Mouse (Mus musculus): ENCODE results near the gene Cnnm1. TPM values are rescaled to one million over a fixed set of nuclear protein-coding genes. Genes with fewer than 3 reads are reported as not detected.
"Not testable (repeated sequence)": the region's sequence is repeated elsewhere in the genome, so short reads cannot be mapped to it uniquely, and the experiment has no call there.

Cnnm1 gene
- polyA plus RNA-seq, 1 experiment from 2014 or later: 0.08 TPM

DNA sequence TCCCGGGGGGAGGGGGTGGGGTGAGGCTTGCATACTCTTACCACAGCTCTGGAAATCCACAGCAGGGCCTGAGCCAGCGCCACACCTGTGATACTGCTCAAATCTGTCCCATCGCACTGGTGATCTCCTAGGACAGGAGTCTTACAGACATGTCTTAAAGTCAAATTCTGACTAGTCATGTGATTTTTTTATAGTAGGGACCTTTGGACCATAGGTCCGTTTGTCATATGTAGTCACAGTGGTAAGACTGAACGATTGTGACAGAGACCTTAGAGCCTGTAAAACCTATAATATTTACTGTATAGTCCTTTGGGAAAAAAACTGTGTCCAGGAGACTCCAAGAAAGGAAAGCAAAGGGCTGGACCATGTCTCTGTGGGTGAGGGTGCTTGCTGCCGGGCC lies 53.6 kb downstream of the Cnnm1 start:
- Histone ChIP-seq H3K27me3 (ENCODE audit: control insufficient read depth, insufficient read depth, low read length) (no peaks in the 10 kb centered on the region), H3K9me3 (replicated peaks; ENCODE audit: control insufficient read depth, low read length) (peaks cover 3% of the 10 kb centered on the region; the same call in 1 of the 2 replicates), H3K36me3 (ENCODE audit: control insufficient read depth, insufficient read depth) (peaks cover 4% of the 10 kb centered on the region), H3K4me1 (ENCODE audit: control insufficient read depth, insufficient read depth, low read length) (peaks cover 4% of the 10 kb centered on the region; the same call in 1 of the 2 replicates), H3K27ac (ENCODE audit: low read length) (no peak overlapping the region), H3K4me3 (ENCODE audit: low read length) (no peak overlapping the region), H3K4me2 (ENCODE audit: low read depth, low read length) (no peak overlapping the region), H3K9ac (ENCODE audit: low read length) (no peak overlapping the region)
- no peak for ATAC-seq (replicated peaks; ENCODE audit: extremely low read depth, insufficient read depth, low FRiP score)
- WGBS: 81% methylated on average over 6 of the region's 6 CpGs

DNA sequence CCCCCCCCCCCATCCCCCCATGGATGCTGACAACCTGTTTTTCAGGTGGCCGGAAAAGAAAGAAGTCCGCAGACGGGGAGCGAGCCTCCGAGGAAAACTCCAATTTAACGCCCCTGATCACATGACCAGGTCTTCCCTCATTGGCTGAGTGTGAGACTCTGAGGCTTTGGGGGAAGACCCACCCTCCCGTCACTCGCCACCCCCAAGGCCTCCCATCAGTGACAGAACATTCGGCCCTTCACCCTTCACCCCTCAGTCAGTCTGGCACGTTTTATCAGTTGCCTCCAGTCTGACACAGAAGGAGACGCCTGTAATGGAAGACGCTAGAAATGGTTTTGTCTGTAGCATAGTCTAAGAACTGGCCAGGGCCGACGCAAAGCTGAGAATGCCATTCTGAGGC lies 54.7 kb downstream of the Cnnm1 start:
- no peak for ATAC-seq (replicated peaks; ENCODE audit: extremely low read depth, insufficient read depth, low FRiP score)
- peaks cover 3% of the 10 kb centered on the region; the same call in 1 of the 2 replicates for H3K9me3 ChIP-seq (replicated peaks; ENCODE audit: control insufficient read depth, low read length)
- H3K27me3 ChIP-seq (ENCODE audit: control insufficient read depth, insufficient read depth, low read length): no peaks in the 10 kb centered on the region
- peak overlapping the region; percentile 64 for H3K4me2 ChIP-seq (ENCODE audit: low read depth, low read length)
- no peak overlapping the region for H3K27ac ChIP-seq (ENCODE audit: low read length)
- H3K4me3 ChIP-seq (ENCODE audit: low read length): peak overlapping the region; percentile 40
- H3K9ac ChIP-seq (ENCODE audit: low read length): no peak overlapping the region
- peaks cover 12% of the 10 kb centered on the region for H3K36me3 ChIP-seq (ENCODE audit: control insufficient read depth, insufficient read depth)
- H3K4me1 ChIP-seq (ENCODE audit: control insufficient read depth, insufficient read depth, low read length): peaks cover 4% of the 10 kb centered on the region; the same call in 1 of the 2 replicates
- WGBS: 8% methylated on average over 14 of the region's 14 CpGs

DNA sequence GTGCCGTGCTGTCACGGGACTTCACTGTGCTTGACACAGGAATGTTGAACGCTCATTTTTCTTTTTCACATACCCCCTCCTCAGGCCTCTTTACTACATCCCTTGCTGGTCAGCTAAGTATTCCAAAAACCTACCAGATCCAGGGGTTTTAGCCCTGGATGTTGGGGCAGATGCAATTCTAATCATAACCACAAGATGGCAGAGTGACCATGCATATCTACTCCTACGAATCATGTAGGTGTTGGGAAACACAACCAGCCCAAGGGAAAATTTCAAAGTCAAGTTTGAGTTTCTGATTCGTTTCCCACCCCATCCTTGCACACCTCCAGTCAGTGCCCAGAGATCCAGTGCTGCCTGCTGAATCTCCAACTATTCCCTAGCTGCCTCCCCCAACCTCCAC lies 55.6 kb downstream of the Cnnm1 start:
- Histone ChIP-seq H3K36me3 (ENCODE audit: control insufficient read depth, insufficient read depth) (peaks cover 19% of the 10 kb centered on the region), H3K27ac (ENCODE audit: low read length) (no peak overlapping the region), H3K4me2 (ENCODE audit: low read depth, low read length) (no peak overlapping the region), H3K27me3 (ENCODE audit: control insufficient read depth, insufficient read depth, low read length) (no peaks in the 10 kb centered on the region), H3K9me3 (replicated peaks; ENCODE audit: control insufficient read depth, low read length) (peaks cover 3% of the 10 kb centered on the region; the same call in 1 of the 2 replicates), H3K9ac (ENCODE audit: low read length) (no peak overlapping the region), H3K4me3 (ENCODE audit: low read length) (no peak overlapping the region), H3K4me1 (ENCODE audit: control insufficient read depth, insufficient read depth, low read length) (peaks cover 4% of the 10 kb centered on the region; the same call in 1 of the 2 replicates)
- no peak for ATAC-seq (replicated peaks; ENCODE audit: extremely low read depth, insufficient read depth, low FRiP score)
- whole genome bisulfite sequencing: 17% methylated on average over 5 of the region's 5 CpGs

DNA sequence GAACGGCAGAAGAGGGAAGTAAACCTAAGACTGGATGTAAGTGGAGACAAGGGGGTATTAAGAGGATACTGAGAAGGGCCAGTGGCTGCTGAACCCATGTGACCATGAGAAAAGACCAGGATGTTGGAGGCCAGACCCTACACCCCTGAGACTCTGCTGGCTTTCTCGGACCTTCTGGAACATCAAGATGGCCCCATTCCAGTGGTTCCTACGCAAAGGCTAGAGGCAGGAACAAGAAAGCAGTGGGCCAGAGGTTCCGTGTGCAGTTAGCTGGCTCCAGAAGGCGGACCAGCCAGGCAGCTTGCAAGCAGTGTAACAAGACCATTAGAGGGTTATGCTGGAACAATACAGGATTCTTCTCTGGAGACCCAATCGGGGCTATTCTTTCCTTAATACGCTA lies 57.2 kb downstream of the Cnnm1 start:
- Histone ChIP-seq H3K9me3 (replicated peaks; ENCODE audit: control insufficient read depth, low read length) (peaks cover 3% of the 10 kb centered on the region; the same call in 1 of the 2 replicates), H3K9ac (ENCODE audit: low read length) (no peak overlapping the region), H3K27ac (ENCODE audit: low read length) (no peak overlapping the region), H3K4me1 (ENCODE audit: control insufficient read depth, insufficient read depth, low read length) (peaks cover 4% of the 10 kb centered on the region; the same call in 1 of the 2 replicates), H3K4me2 (ENCODE audit: low read depth, low read length) (no peak overlapping the region), H3K4me3 (ENCODE audit: low read length) (no peak overlapping the region), H3K27me3 (ENCODE audit: control insufficient read depth, insufficient read depth, low read length) (no peaks in the 10 kb centered on the region), H3K36me3 (ENCODE audit: control insufficient read depth, insufficient read depth) (peaks cover 24% of the 10 kb centered on the region)
- no peak for ATAC-seq (replicated peaks; ENCODE audit: extremely low read depth, insufficient read depth, low FRiP score)
- 82% methylated on average over 7 of the region's 7 CpGs for WGBS

- no peak overlapping the region for H3K4me3 ChIP-seq (ENCODE audit: low read length)
- no peaks in the 10 kb centered on the region for H3K27me3 ChIP-seq (ENCODE audit: control insufficient read depth, insufficient read depth, low read length)
- ATAC-seq (replicated peaks; ENCODE audit: extremely low read depth, insufficient read depth, low FRiP score): no peak
- no peak overlapping the region for H3K27ac ChIP-seq (ENCODE audit: low read length)
- WGBS: 80% methylated on average over 7 of the region's 7 CpGs
- peaks cover 31% of the 10 kb centered on the region for H3K36me3 ChIP-seq (ENCODE audit: control insufficient read depth, insufficient read depth)
- no peak overlapping the region for H3K4me2 ChIP-seq (ENCODE audit: low read depth, low read length)
- H3K4me1 ChIP-seq (ENCODE audit: control insufficient read depth, insufficient read depth, low read length): peaks cover 4% of the 10 kb centered on the region; the same call in 1 of the 2 replicates
- peaks cover 3% of the 10 kb centered on the region; the same call in 1 of the 2 replicates for H3K9me3 ChIP-seq (replicated peaks; ENCODE audit: control insufficient read depth, low read length)
- H3K9ac ChIP-seq (ENCODE audit: low read length): no peak overlapping the region
These were observed 58.6 kb downstream of the Cnnm1 start for GRCm38 (mm10) chr19:43498874-43499273.

DNA sequence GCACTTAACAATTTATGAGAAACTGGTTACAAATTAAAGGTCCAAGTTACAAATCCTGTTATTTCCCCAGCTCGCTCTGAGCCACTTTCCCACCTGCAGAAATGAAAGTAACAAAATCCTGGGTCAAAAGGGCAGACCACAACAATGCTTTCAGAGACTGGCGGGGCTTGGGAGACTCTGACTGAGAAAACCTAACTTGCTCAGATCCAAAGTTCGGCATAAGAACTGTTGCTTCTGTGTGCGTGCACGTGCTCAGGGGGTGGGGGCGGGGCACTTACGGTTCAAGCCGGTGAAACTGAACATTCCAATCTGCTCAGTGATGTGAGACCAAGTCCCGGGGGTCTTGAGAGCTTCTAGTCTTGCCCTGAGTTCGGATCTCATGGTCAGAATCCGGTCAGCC lies 62.4 kb downstream of the Cnnm1 start:
- WGBS: 87% methylated on average over 11 of the region's 11 CpGs
- peaks cover 3% of the 10 kb centered on the region; the same call in 1 of the 2 replicates for H3K9me3 ChIP-seq (replicated peaks; ENCODE audit: control insufficient read depth, low read length)
- H3K27ac ChIP-seq (ENCODE audit: low read length): no peak overlapping the region
- peaks cover 55% of the 10 kb centered on the region for H3K36me3 ChIP-seq (ENCODE audit: control insufficient read depth, insufficient read depth)
- no peak for ATAC-seq (replicated peaks; ENCODE audit: extremely low read depth, insufficient read depth, low FRiP score)
- H3K4me1 ChIP-seq (ENCODE audit: control insufficient read depth, insufficient read depth, low read length): no peaks in the 10 kb centered on the region
- no peak overlapping the region for H3K9ac ChIP-seq (ENCODE audit: low read length)
- H3K27me3 ChIP-seq (ENCODE audit: control insufficient read depth, insufficient read depth, low read length): no peaks in the 10 kb centered on the region
- no peak overlapping the region for H3K4me2 ChIP-seq (ENCODE audit: low read depth, low read length)
- H3K4me3 ChIP-seq (ENCODE audit: low read length): no peak overlapping the region

- not testable (repeated sequence) for H3K4me2 ChIP-seq (ENCODE audit: low read depth, low read length); H3K9ac ChIP-seq (ENCODE audit: low read length); H3K4me1 ChIP-seq (ENCODE audit: control insufficient read depth, insufficient read depth, low read length); H3K4me3 ChIP-seq (ENCODE audit: low read length); H3K9me3 ChIP-seq (replicated peaks; ENCODE audit: control insufficient read depth, low read length); H3K27ac ChIP-seq (ENCODE audit: low read length); ATAC-seq (replicated peaks; ENCODE audit: extremely low read depth, insufficient read depth, low FRiP score); H3K27me3 ChIP-seq (ENCODE audit: control insufficient read depth, insufficient read depth, low read length)
- WGBS: 83% methylated on average over 8 of the region's 9 CpGs
- H3K36me3 ChIP-seq (ENCODE audit: control insufficient read depth, insufficient read depth): peaks cover 57% of the 10 kb centered on the region
These were observed 63.4 kb downstream of the Cnnm1 start for GRCm38 (mm10) chr19:43503593-43503992.

DNA sequence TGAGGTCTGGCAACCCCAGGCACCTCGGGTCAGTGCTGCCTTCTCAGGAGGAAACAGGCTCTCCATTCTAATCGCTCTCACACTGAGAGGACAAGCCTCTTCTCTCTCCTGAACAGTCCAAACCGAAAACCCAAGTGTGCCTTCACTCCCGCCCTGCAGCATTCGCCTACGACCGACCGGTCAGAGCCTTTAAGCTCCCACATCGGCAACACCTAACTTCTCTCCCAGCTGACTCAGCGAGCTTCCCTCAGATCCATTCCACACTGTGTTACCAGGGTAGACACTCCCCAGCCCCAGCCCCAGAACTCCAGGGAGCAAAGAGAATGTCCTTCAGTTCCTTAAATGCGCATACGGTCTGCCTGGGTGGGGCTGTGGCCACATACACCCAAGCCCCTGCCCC lies 65.2 kb downstream of the Cnnm1 start:
- no peak overlapping the region for H3K4me3 ChIP-seq (ENCODE audit: low read length)
- H3K27ac ChIP-seq (ENCODE audit: low read length): no peak overlapping the region
- H3K4me2 ChIP-seq (ENCODE audit: low read depth, low read length): no peak overlapping the region
- no peak overlapping the region for H3K9ac ChIP-seq (ENCODE audit: low read length)
- no peaks in the 10 kb centered on the region for H3K9me3 ChIP-seq (replicated peaks; ENCODE audit: control insufficient read depth, low read length)
- H3K36me3 ChIP-seq (ENCODE audit: control insufficient read depth, insufficient read depth): peaks cover 52% of the 10 kb centered on the region
- no peaks in the 10 kb centered on the region for H3K27me3 ChIP-seq (ENCODE audit: control insufficient read depth, insufficient read depth, low read length)
- ATAC-seq (replicated peaks; ENCODE audit: extremely low read depth, insufficient read depth, low FRiP score): no peak
- no peaks in the 10 kb centered on the region for H3K4me1 ChIP-seq (ENCODE audit: control insufficient read depth, insufficient read depth, low read length)
- 84% methylated on average over 12 of the region's 12 CpGs for WGBS

DNA sequence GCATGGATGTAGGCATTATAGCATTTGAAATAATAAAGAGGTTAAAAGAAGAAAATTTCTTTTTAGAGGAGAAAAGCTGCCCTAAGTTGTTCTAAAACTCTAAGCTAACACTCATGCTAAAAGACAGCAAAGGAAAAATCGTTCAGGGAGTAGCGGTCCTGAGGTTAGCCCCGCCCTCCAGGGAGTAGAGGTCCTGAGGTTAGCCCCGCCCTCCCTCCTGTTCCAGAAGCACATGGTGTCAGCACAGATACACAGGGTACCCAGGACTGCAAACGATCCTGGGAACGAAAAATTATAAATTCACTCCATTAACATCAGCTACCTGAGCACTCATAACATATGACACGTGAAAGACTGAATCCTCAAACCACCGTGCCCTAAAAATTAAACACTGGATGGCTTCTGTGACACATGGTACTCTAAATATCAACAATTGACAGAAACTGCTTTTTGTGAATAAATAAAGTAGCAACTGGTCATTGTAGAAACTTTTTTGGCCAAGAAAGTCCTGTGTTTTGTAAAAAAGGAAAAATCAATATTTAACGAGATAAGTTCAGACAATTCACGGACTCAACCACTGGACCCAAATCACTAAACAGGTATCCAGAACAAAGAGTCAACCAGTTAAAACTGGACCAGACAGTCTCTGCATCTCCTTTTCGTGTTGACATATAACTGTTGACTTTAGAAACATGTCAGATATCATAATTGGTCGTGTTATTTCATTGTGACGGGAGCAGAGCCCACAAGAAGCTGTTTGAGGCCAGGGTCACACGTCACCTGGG lies 70.4 kb downstream of the Cnnm1 start:
- 90% methylated on average over 14 of the region's 14 CpGs for WGBS
- no peak for ATAC-seq (replicated peaks; ENCODE audit: extremely low read depth, insufficient read depth, low FRiP score)

More for the DNA sequence above, 70.4 kb downstream of the Cnnm1 start:
- Histone ChIP-seq H3K4me1 (ENCODE audit: control insufficient read depth, insufficient read depth, low read length) (no peaks in the 10 kb centered on the region), H3K9me3 (replicated peaks; ENCODE audit: control insufficient read depth, low read length) (no peaks in the 10 kb centered on the region; the same call in 1 of the 2 replicates), H3K36me3 (ENCODE audit: control insufficient read depth, insufficient read depth) (peaks cover 51% of the 10 kb centered on the region), H3K27ac (ENCODE audit: low read length) (no peak overlapping the region), H3K9ac (ENCODE audit: low read length) (no peak overlapping the region), H3K4me2 (ENCODE audit: low read depth, low read length) (no peak overlapping the region), H3K4me3 (ENCODE audit: low read length) (no peak overlapping the region), H3K27me3 (ENCODE audit: control insufficient read depth, insufficient read depth, low read length) (no peaks in the 10 kb centered on the region)

Measured in heart, embryonic 16.5 days (tissue).